Mouse (Mus musculus): Measurements from ENCODE around the gene Pex19.

Pex19 gene

GRCm38 (mm10) chr1:172183056-172183455 is 56.5 kb downstream of the Pex19 start:
- in situ Hi-C loops (cut with MseI, MboI): no loop called here

- in situ Hi-C loops (cut with MseI, MboI): no loop called here
These were observed 57.4 kb downstream of the Pex19 start for GRCm38 (mm10) chr1:172183915-172184314.
